Mouse (Mus musculus) lung, postnatal 0 days (tissue): Measurements from ENCODE around the gene Zfp385c.

Experiments used
- CTCF ChIP-seq: IDR thresholded peaks from 2 replicates; pipeline ENCODE4 v1.5.1; 2016; ENCODE audit warnings: antibody characterized with exemption, mild to moderate bottlenecking
- EP300 ChIP-seq: IDR thresholded peaks from 2 replicates; pipeline ENCODE4 v1.6.1; 2016; ENCODE audit warnings: antibody characterized with exemption, mild to moderate bottlenecking, control low read depth

GRCm38 (mm10) chr11:100687265-100687664 lies 5.0 kb downstream of the Zfp385c start:
- no peak for TF ChIP-seq EP300
- TF ChIP-seq CTCF: no peak
